Mouse (Mus musculus): ENCODE measurements around the gene Nupr1. TPM values are rescaled to one million over a fixed set of nuclear protein-coding genes. Genes with fewer than 3 reads are reported as not detected.

The Nupr1 gene
- polyA plus RNA-seq, 1 experiment from 2014 or later, result 2.9 TPM

DNA sequence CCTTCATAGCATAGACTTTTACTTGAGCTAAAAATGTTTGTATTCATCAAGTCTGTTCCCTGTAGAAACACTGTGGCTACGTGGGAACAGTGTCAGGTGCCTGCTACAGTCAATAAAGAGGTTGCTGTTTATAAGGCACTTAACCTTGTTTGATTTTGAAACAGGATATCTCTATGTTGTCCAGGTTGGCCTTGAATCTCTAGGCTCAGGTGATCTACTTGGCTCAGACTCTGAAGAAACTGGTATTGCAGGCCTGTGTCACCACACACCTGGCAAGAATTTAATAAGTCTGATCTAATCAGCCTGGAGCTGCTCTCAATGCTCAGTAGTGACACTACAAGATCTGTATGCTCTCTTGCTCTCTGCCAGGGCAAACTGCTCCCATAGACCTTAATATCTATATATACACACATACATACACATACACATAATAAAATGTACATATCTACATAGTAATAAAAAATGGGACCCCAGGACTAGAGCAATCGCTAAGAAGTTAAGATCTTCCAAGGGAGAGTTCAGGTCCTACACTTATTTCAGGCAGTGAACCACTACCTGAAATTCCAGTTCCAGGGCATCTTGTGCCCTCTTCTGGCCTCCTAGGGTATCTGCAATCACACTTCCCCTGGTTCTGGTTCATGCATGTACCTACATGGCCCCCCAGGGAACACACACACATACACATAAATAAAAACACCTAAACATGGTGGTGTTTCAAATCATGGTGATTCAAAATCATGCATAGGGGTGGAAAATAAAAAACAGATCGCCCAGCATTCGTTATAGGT, 6.3 kb upstream of the Nupr1 start:
- ATAC-seq (ENCODE audit: low FRiP score, low read depth), result no peak
- WGBS, result 17% methylated on average over 4 of the region's 4 CpGs
- H3K4me2 ChIP-seq (replicated peaks), result no peak overlapping the region

DNA sequence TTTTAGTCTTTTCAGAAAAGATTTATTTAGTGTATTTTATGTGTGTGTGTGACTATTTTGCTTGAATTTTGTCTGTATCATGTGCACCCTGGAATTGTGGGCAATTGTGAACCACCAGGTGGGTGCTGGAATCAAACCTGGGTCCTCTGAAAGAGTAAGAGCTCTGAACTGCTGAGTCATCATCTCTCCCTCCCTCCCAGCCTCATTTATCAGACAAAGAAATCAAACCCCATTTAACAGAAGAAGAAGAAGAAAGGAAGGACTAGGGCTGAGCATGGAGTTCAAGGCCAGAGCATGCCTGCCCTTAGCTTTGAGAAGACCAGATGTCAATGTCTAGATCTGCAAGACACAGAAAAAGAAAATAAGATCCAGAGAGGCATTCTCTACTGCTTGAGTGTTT, 4.7 kb upstream of the Nupr1 start:
- no peaks in the 10 kb centered on the region for H3K4me1 ChIP-seq
- no peak for ATAC-seq (ENCODE audit: low FRiP score, low read depth)
- no peak overlapping the region for H3K4me2 ChIP-seq (replicated peaks)
- H3K9ac ChIP-seq, result no peak overlapping the region
- no peaks in the 10 kb centered on the region for H3K9me3 ChIP-seq
- no peak overlapping the region for H3K4me3 ChIP-seq
- no peak overlapping the region for H3K27ac ChIP-seq
- H3K36me3 ChIP-seq, result no peaks in the 10 kb centered on the region
- H3K27me3 ChIP-seq (replicated peaks), result 0 out of 2 replicates have a peak, but pooled peaks cover 8% of the 10 kb centered on the region

More for the DNA sequence above, 6.3 kb upstream of the Nupr1 start:
- H3K27ac ChIP-seq, result no peak overlapping the region
- H3K4me3 ChIP-seq, result no peak overlapping the region
- H3K27me3 ChIP-seq (replicated peaks), result 0 out of 2 replicates have a peak, but pooled peaks cover 8% of the 10 kb centered on the region
- H3K9ac ChIP-seq, result no peak overlapping the region
- no peaks in the 10 kb centered on the region for H3K4me1 ChIP-seq
- H3K36me3 ChIP-seq, result no peaks in the 10 kb centered on the region
- H3K9me3 ChIP-seq, result no peaks in the 10 kb centered on the region

DNA sequence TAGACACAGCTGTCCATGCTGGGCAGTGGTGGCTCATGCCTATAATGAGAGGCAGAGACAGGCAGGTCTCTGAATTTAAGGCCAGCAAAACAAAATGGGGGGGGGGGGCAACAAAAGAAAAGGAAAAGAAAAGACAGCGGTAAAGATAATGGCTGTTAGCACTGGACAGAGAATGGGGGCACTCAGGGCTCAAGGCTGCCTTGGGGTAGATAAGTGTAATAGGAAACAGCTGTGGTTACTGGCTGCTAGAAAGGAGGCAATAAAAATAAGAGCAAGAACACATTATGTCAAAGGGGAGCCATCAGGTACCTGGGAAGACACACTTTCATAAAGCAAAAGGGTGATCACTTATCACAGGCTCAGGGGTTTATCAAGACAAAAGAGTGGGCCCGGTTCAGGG, 1.8 kb upstream of the Nupr1 start:
- Histone ChIP-seq H3K4me1 (no peaks in the 10 kb centered on the region), H3K27me3 (replicated peaks) (0 out of 2 replicates have a peak, but pooled peaks cover 4% of the 10 kb centered on the region), H3K9ac (no peak overlapping the region), H3K4me3 (no peak overlapping the region), H3K36me3 (no peaks in the 10 kb centered on the region), H3K27ac (no peak overlapping the region), H3K9me3 (no peaks in the 10 kb centered on the region), H3K4me2 (replicated peaks) (no peak overlapping the region)
- ATAC-seq (ENCODE audit: low FRiP score, low read depth), result no peak
- WGBS, result 86% methylated on average over 2 of the region's 2 CpGs

DNA sequence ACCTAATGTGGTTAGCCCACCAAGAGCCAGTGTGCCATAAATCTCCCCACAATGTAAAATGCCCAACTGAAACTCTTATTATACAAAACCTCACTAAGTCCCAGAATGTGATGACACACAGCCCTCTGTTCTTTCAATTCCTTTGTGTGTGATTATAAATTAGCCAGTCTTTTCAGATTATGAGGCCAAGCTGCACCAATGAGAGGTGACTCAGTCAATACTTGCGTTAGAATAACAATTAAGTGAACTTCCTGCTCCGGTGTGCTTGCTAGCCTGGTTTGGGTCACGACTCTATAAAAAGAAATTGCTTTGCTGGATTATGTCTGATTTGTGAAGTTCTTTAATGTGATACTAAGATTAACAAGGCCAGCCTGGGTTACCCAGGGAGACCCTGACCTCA, 746 bp downstream of the Nupr1 start:
- H3K9ac ChIP-seq, result no peak overlapping the region
- H3K4me3 ChIP-seq, result no peak overlapping the region
- no peak overlapping the region for H3K4me2 ChIP-seq (replicated peaks)
- 20% methylated on average over 3 of the region's 3 CpGs for WGBS
- H3K9me3 ChIP-seq, result no peaks in the 10 kb centered on the region
- no peak overlapping the region for H3K27ac ChIP-seq
- H3K27me3 ChIP-seq (replicated peaks), result 0 out of 2 replicates have a peak, but pooled peaks cover 4% of the 10 kb centered on the region
- ATAC-seq (ENCODE audit: low FRiP score, low read depth), result no peak
- no peaks in the 10 kb centered on the region for H3K36me3 ChIP-seq
- H3K4me1 ChIP-seq, result no peaks in the 10 kb centered on the region

DNA sequence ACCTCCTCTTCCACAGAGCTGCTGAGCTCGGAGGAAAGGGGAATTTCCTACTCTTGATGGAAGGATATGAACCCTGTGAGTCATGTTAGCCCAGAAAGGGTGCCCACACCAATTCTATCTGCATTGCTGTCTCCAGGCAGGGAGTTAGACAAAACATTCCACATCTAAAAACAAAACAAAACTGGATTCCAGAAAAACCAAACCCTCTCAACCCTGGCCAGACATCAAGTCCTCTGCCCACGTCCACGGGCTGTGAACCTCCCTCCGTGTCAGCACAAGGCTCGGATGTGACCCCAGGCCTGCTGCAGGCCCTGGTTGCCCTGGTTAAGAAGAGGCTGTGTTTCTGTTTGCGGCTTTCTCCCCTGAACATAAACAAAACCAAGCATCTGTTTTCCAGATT, 2.5 kb downstream of the Nupr1 start:
- Histone ChIP-seq H3K4me3 (no peak overlapping the region), H3K27me3 (replicated peaks) (no peaks in the 10 kb centered on the region), H3K9ac (no peak overlapping the region), H3K9me3 (no peaks in the 10 kb centered on the region), H3K4me2 (replicated peaks) (no peak overlapping the region), H3K27ac (no peak overlapping the region), H3K36me3 (no peaks in the 10 kb centered on the region), H3K4me1 (0 out of 2 replicates have a peak, but pooled peaks cover 1% of the 10 kb centered on the region)
- no peak for ATAC-seq (ENCODE audit: low FRiP score, low read depth)
- 70% methylated on average over 6 of the region's 6 CpGs for WGBS

DNA sequence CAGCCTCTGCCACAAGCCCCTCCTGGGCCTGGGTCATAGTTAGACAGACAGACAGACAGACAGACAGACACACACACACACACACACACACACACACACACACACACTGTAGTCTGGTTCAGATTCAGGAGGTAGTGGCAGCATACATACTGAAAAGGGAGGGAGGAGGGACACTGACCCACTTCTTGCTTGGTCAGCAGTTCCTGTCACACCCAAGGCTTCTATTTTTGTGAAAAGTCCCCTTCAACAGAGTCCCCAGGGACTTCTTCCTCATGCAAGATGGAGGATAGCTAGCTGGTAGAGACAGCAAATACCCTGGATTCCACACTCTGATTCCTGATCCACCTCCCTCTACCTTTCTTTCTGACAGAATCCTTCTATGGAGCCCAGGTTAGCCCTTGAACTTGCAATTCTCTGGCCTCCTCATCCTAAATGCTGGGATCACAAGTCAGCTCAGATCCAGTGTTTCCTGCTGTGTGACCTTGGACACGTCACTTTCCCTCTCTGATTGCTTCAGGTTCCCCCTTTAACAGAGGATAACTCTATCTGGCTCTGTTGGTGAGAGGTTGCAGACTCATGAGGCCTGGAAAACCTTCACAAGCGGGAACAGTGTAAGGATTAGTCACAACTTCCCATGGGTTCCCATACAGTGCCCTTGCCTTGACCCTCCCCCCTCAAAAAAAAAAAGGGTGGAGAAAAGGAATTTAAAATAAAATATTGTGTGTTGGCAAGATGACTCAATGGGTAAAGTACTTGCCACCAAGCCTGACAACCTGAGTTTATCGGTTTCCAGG, 4.7 kb downstream of the Nupr1 start:
- no peak overlapping the region for H3K4me2 ChIP-seq (replicated peaks)
- H3K9ac ChIP-seq, result no peak overlapping the region
- 79% methylated on average over 3 of the region's 3 CpGs for whole genome bisulfite sequencing
- no peaks in the 10 kb centered on the region for H3K9me3 ChIP-seq
- no peak overlapping the region for H3K27ac ChIP-seq
- no peak overlapping the region for H3K4me3 ChIP-seq
- ATAC-seq (ENCODE audit: low FRiP score, low read depth), result no peak
- no peaks in the 10 kb centered on the region for H3K27me3 ChIP-seq (replicated peaks)
- 0 out of 2 replicates have a peak, but pooled peaks cover 4% of the 10 kb centered on the region for H3K4me1 ChIP-seq
- H3K36me3 ChIP-seq, result no peaks in the 10 kb centered on the region

DNA sequence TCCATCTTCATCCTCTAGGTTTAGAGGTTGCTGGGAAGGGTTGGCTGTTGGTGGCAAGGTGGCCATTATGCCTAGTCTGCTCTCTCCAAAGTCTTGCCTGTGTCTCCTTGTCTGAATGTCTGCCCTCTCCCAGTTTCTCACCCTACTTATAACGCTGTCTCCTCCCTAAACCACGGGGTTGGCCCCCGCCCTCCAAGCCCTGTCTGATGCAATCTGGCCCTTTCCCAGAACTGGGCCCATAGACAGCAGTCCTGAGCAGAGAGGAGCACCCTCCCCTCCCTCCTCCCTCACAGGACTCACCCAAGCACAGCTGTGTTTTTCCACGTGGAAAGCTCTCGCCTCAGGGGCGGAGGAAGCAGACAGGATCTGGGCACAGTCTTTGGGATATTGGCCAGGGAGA, 5.3 kb downstream of the Nupr1 start:
- 0 out of 2 replicates have a peak, but pooled peaks cover 4% of the 10 kb centered on the region for H3K4me1 ChIP-seq
- ATAC-seq (ENCODE audit: low FRiP score, low read depth), result no peak

DNA sequence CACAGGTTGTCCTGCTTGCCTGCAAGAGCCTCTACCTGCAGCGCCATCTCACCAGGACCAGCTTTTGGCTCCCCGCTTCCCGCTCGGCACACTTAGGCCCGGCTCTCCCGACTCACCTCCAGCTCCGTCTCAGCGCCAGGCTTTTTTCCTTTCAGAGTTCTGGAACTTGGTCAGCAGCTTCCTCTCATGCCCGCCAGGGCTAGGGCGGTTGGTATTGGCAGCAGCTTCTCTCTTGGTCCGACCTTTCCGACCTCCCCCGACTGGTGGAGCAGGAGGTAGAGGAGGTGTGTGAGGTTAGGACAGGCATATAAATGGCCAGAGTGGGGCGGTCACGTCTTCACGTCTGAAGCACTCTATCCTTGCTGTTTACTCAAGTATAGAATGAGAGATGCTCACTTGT, 5.9 kb downstream of the Nupr1 start:
- no peak overlapping the region for H3K4me2 ChIP-seq (replicated peaks)

More for the DNA sequence above, 5.3 kb downstream of the Nupr1 start:
- Histone ChIP-seq H3K36me3 (no peaks in the 10 kb centered on the region), H3K9me3 (no peaks in the 10 kb centered on the region), H3K27ac (no peak overlapping the region), H3K27me3 (replicated peaks) (no peaks in the 10 kb centered on the region), H3K4me2 (replicated peaks) (no peak overlapping the region), H3K4me3 (no peak overlapping the region), H3K9ac (no peak overlapping the region)
- WGBS, result 51% methylated on average over 6 of the region's 6 CpGs

DNA sequence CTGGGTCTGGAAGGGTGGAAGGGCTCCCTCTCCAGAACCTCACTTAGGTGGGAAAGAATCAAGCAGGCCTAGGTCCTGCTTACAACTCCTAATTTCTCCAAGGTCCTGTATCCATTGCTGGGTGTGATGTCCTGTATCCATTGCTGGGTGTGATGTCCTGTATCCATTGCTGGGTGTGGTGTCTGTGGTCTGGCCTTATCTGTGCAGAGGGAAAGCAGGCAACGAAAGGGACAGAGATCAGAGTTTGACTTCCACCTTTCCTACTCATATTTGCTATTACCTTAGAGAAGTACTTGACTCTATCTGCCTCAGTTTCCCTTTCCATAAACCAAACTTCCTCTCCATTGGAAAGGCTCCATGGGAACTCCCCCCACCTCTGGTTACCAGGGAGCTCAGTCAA, 7.3 kb downstream of the Nupr1 start:
- no peak overlapping the region for H3K9ac ChIP-seq
- no peak overlapping the region for H3K4me3 ChIP-seq
- H3K9me3 ChIP-seq, result no peaks in the 10 kb centered on the region
- no peak overlapping the region for H3K27ac ChIP-seq
- no peak for ATAC-seq (ENCODE audit: low FRiP score, low read depth)
- WGBS, result 89% methylated on average over 1 of the region's 1 CpGs
- no peak overlapping the region for H3K4me2 ChIP-seq (replicated peaks)
- H3K36me3 ChIP-seq, result no peaks in the 10 kb centered on the region
- no peaks in the 10 kb centered on the region for H3K27me3 ChIP-seq (replicated peaks)
- 0 out of 2 replicates have a peak, but pooled peaks cover 4% of the 10 kb centered on the region for H3K4me1 ChIP-seq

More for the DNA sequence above, 5.9 kb downstream of the Nupr1 start:
- 0 out of 2 replicates have a peak, but pooled peaks cover 4% of the 10 kb centered on the region for H3K4me1 ChIP-seq
- H3K9me3 ChIP-seq, result no peaks in the 10 kb centered on the region
- no peak overlapping the region for H3K4me3 ChIP-seq
- WGBS, result 77% methylated on average over 16 of the region's 16 CpGs
- H3K27me3 ChIP-seq (replicated peaks), result no peaks in the 10 kb centered on the region
- no peak for ATAC-seq (ENCODE audit: low FRiP score, low read depth)
- no peaks in the 10 kb centered on the region for H3K36me3 ChIP-seq
- no peak overlapping the region for H3K27ac ChIP-seq
- no peak overlapping the region for H3K9ac ChIP-seq

DNA sequence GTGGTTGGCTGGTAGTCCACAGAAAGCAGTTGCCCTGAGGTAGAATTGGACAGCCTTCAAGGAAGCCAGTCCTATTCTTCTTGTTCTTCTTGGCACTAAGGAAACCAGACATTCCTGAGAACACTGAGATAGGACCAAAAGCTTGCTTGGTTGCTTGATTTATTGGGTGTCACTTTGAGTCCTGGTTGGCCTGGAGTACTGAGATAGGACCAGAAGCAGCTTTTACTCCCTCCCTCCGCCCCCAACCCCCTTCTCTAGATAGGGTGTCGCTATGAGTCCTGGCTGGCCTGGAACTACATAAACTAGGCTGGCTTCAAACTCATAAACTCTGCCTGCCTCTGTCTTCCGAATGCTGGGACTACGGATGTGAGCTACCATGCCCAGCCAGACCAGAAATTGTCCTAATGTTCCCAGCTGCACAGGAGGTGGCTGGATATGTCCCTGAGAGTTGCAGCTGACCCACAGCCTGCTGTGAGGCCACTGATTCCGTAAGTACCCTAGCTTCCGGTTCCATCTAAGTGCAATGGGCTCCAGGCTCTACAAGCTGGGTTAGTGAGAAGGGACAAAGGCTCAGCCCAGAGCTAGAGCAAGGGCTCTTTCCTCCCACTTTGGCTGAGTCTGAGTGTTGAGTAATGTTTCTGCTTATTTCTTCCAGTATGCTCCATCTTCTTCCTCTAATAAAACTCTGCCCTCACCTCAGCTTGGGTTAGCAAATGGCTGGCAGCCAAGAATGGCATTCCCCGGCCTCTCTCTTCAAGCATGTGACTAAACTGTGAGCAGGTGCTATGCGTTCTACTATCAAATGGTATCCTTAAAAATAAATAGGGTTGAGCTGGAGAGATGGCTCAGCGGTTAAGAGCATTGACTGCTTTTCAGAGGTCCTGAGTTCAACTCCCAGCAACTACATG, 9.0 kb downstream of the Nupr1 start:
- no peak for ATAC-seq (ENCODE audit: low FRiP score, low read depth)
- 85% methylated on average over 9 of the region's 9 CpGs for WGBS

DNA sequence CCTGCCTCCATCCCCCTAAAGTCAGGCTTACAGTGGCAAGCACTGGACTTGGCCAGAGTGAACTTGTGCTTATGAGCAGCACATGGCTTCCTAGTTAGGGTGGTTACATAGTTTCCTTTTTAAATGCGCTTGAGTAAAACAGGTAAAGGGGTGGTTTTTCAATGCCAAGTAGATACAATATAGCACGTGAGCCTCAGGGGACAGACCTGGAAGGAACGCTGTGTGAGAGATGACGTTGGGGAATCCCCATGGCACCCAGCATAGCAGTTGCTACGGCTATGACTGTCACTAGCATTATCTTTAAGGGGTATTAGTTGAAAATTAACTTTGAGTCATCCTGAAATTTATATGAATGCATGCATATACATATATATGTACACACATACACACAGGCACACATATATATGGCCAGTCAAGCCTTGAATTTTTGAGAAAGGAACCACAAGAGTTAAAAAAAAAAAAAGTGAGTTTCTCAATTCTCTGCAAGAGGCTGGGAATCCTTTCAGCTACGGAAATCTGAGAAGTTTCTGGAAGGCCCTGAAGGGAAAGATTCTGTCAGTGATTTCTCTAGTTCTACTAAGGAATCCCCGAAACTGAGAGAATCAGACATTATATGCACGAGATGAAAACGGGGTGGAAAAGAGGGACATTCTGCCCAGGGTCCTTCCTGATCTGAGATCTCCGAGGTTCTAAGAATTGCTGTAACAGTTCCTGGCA, 10.9 kb downstream of the Nupr1 start:
- no peak overlapping the region for H3K9ac ChIP-seq
- H3K36me3 ChIP-seq, result no peaks in the 10 kb centered on the region
- H3K4me3 ChIP-seq, result no peak overlapping the region
- 0 out of 2 replicates have a peak, but pooled peaks cover 4% of the 10 kb centered on the region for H3K4me1 ChIP-seq
- no peaks in the 10 kb centered on the region for H3K9me3 ChIP-seq
- 79% methylated on average over 10 of the region's 10 CpGs for WGBS
- H3K27me3 ChIP-seq (replicated peaks), result no peaks in the 10 kb centered on the region
- ATAC-seq (ENCODE audit: low FRiP score, low read depth), result no peak
- no peak overlapping the region for H3K4me2 ChIP-seq (replicated peaks)
- no peak overlapping the region for H3K27ac ChIP-seq

More for the DNA sequence above, 9.0 kb downstream of the Nupr1 start:
- H3K9me3 ChIP-seq, result no peaks in the 10 kb centered on the region
- no peaks in the 10 kb centered on the region for H3K27me3 ChIP-seq (replicated peaks)
- no peak overlapping the region for H3K4me2 ChIP-seq (replicated peaks)
- H3K9ac ChIP-seq, result no peak overlapping the region
- 0 out of 2 replicates have a peak, but pooled peaks cover 4% of the 10 kb centered on the region for H3K4me1 ChIP-seq
- no peak overlapping the region for H3K27ac ChIP-seq
- no peaks in the 10 kb centered on the region for H3K36me3 ChIP-seq
- no peak overlapping the region for H3K4me3 ChIP-seq
